Mouse (Mus musculus) liver, adult (tissue): ENCODE data around the gene Tec.

ENCODE experiments used
- GATA4 ChIP-seq: IDR thresholded peaks from 2 replicates; pipeline ENCODE4 v1.6.1; 2014; ENCODE audit warnings: mild to moderate bottlenecking, low read length; ENCODE audit not compliant: insufficient replicate concordance

Tec gene

DNA sequence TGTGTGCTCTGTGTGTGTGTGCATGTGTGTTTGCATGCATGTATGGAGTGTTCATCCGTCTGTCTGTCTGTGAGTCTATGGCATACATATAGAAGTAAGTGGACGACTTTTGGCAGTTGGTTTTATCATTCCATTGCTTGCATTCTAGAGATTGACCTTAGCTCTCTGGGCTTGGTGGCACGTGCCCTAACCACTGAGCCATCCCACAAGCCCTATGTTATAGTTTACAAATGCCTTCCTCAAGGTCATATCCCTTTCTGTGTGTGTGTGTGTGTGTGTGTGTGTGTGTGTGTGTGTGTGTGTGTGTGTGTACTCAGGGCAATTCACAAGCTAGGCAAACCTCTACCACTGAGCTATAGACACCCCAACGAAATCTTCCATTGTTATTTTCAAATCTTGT lies 33.6 kb upstream of the Tec start:
- TF ChIP-seq GATA4: no peak

DNA sequence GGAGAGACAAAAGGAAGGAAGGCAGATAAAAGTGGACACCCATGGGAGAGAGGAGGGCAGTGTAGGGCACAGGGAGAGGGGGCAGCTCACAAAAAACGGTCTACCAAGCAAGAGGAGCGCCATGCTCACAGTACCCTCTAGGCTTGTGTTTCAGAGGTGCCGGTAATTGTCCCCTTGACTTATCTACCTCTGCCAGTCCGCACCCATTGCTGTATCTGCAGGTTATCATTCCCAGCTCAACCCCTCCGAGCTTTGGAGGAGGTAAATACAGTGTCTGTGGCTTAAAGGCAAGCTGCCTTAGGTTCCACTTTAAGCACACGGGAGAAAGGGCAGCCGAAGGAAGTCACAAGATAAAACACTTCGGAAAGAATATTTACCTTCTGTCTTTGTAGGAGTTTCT lies 31.0 kb upstream of the Tec start:
- TF ChIP-seq GATA4: no peak

- TF ChIP-seq GATA4: no peak
Observed at GRCm38 (mm10) chr5:72897998-72898397, 29.7 kb upstream of the Tec start.

- TF ChIP-seq GATA4: no peak
Observed at GRCm38 (mm10) chr5:72896478-72897279, 28.4 kb upstream of the Tec start.

DNA sequence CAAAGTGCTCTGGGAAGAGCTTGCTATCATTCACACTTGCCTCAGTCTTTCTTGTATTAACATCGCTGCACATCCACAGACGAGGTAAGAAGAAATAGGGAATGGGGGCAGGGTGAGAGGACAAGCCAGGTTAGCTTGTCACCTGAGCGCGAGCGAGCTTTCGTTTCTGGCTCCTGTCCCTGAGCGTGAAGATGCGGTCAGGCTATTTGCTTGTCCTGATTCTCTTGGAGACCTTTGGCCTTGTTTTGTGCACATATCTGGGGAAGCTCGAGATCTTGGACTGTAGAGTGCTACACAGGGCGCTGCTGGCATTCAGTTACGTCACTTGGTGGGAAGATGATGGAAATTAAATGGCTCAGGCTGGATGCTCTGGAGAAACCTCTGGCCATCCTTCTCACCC lies 27.0 kb upstream of the Tec start:
- TF ChIP-seq GATA4: no peak

DNA sequence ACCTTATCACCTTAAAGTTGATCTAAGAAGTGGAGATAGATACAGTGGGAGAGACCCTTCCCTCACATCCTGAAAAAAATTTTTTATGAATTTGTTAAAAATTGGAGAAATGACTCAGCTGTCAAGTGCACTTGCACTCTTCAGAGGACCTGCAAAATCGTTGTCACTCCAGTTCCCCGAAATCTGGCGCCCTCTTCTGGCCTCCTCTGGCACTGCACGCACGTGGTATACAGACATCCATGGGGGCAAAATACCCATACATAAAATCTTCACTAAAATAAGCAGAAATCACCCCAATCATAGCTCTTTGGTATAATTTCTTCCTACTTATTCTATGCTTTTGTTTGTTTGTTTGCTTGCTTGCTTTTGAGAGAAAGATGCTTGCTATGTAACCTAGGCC lies 25.7 kb upstream of the Tec start:
- TF ChIP-seq GATA4: no peak

- no peak for TF ChIP-seq GATA4
Observed at GRCm38 (mm10) chr5:72891534-72891933, 23.3 kb upstream of the Tec start.

- TF ChIP-seq GATA4: no peak
Observed at GRCm38 (mm10) chr5:72888260-72888659, 20.0 kb upstream of the Tec start.

DNA sequence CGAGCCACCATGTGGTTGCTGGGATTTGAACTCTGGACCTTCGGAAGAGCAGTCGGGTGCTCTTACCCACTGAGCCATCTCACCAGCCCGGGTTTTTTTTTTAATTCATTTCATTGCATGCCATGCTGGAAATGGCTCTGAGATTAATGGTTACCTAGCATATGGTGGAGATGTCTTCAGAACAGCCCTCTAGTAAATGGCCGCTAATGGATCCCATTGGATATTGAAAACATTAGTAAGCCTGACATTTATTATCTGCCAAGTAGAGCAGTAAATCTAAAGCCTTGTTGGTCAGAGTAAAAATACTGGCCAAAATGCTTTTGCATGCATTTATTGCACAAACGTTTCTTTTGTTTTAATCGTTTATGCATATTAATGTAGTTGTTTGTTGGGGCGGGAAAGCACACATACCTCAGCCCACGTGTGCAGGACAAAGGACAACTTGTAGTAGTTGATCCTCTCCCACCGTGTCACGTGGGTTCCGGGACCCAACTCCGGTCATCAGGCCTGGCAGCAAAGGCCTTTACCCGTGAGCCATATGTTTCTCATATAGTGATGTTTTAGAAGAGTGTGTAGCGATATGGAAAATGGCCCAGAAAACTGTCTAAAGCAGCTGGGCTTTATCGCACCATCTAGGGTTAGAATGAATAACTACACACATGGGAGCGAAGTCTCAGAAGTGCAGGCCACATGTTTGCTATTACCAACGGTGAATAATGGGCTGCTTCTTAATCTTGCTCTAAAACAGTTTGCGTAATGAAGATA lies 18.4 kb upstream of the Tec start:
- no peak for TF ChIP-seq GATA4

DNA sequence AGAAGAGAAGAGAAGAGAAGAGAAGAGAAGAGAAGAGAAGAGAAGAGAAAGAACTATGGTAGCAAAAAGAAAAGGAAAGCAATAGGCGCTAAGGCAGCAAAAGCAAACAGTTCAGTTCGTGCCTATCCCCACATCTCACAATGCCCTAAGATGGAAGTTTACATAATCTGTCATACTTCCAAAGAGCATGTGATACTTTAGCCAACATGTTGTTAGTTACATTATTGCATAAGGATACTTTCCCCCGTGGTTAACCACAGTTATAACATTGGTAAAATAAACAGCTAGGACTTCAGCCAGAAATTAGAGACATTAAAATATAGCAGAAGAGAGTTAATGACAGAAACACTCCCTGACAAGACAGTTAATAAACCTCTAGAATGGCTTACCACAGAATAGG lies 15.4 kb upstream of the Tec start:
- no peak for TF ChIP-seq GATA4

- no peak for TF ChIP-seq GATA4
Observed at GRCm38 (mm10) chr5:72882412-72882765, 14.1 kb upstream of the Tec start.

DNA sequence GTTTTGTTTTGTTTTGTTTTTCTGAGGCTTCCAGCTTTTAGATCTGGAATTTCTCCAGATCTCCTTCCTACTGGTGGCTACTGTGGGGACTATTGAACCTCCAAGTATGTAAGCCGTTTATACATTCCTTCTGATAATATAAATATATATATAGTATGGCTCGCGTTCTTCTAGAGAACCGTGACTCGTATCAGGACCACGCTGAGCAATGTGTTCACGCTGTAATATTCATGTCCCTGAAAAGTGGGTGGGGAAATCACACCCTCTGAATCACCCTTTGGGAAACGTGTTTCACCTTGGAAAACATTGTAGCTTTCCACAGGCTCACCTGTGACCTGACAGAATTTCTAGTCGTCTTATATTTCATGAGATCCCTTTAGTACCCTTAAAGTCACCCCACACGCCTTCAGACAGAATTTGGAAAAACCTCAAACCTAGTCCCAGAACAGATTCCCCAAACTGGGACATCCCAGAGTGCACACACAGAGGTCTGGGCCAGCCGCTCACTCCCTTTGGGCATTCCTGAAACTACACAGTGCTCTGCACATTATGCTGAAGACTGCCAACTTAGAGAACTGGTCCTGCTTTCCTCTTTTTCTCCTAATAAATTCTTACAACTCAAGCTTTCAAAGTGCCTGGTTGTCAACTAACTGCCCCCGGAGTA lies 13.6 kb upstream of the Tec start:
- no peak for TF ChIP-seq GATA4

DNA sequence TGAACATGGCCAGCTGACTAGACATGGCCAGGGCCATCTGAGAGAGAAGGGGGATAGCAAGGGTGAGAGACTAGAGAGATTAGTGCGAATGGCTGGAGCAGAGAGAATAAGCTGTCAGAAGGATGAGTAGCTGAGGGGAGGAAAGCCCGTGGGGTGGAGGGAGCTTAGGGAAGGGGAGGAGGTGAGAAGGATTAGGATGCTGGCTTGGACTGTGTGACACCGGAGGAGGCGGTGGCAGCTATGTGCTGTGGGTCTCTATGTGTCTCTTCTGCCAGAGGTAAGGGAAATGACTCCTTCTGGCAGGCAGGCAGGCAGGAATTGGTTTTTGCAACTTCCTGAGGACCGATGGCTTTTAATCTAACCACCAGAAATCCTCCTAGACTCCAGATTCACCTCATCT lies 11.5 kb upstream of the Tec start:
- no peak for TF ChIP-seq GATA4

DNA sequence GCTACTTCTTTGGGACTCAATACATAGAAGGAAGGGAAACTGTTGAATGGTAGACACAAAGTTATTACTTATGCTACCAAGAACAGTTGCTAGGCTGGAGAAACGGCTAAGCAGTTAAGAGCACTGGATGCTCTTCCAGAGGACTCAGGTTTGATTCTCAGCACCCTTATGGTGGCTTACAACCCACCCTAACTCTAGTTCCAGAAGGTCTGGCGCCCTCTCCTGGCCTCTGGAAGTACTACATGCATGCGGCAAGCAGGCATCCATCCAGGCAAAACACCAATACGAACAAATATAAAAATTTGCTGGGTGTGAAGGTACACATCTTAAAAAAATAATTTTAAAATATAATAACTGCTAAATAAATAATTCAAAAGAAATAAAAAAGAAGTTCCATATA lies 2.8 kb upstream of the Tec start:
- no peak for TF ChIP-seq GATA4

DNA sequence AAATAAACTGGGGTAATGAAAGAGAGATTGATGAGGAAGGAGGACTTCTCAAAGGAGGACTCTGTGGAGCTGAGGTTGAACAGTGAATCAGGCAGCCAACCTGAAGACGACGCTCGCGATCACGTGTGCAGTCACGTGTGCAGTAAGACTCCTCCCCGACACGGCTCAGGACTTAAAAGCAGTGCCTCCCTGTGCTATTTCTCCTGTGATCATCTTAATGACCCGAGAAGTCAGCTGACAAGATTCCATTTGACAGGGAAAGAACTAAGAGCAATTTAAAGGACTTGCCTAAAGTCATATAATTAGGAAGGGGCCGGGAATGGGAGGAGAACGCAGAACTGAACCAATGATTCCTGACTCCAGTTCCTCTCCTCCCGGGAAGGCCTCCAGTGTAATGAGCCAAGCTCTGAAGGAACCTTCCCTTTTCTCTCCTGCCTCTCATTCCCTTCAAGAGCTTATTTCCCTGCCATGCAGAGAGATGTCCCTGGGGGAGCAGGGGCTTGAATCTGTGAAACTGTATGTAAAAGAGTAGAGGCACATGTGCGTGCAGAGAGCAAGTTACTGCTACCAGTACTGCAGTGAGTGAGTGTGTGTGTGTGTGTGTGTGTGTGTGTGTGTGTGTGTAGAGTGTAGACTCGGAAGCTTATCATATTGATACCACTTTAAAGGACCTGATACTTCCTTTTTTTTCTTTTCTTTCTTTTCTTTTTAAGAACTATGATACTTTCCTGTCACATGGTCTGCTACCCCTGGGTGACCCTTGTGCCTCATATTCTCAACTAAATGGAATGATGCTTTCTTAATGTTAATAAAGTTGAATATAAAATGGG lies 1.7 kb upstream of the Tec start:
- TF ChIP-seq GATA4: no peak
